ENCODE assay signal across 8 mouse cellular contexts in genomic region chr9:96258478-96258877, GRCm38 (mm10).
DNase-seq lines count a peak whose midpoint lies in the region; ATAC-seq and TF ChIP-seq lines count a peak whose summit lies in the region.

No protein-coding gene starts in this region.

- no peak for TF ChIP-seq POLR2A in lung, adult 2 months (IDR thresholded peaks at IDR 0.05; ENCODE audit: borderline replicate concordance, extremely low read depth, low read depth, low read length)

- no peaks in the 10 kb centered on the region for H3K27me3 ChIP-seq in lung, embryonic 14.5 days (ENCODE audit: insufficient read depth, low read length)
- no peaks in the 10 kb centered on the region for H3K27me3 ChIP-seq in embryonic facial prominence, embryonic 14.5 days (replicated peaks; ENCODE audit: control insufficient read depth, insufficient read depth, low read length)
- no peaks in the 10 kb centered on the region for H3K27me3 ChIP-seq in midbrain, embryonic 12.5 days

- no peaks in the 10 kb centered on the region for H3K36me3 ChIP-seq in lung, embryonic 14.5 days (ENCODE audit: insufficient read depth)
- no peaks in the 10 kb centered on the region for H3K36me3 ChIP-seq in embryonic facial prominence, embryonic 14.5 days (ENCODE audit: control insufficient read depth, insufficient read depth, low read length)
- H3K36me3 ChIP-seq in midbrain, embryonic 12.5 days: no peaks in the 10 kb centered on the region

- 23% methylated on average over 6 of the region's 6 CpGs for WGBS in lung, embryonic 14.5 days
- WGBS in lung, adult 2 months: 45% methylated on average over 6 of the region's 6 CpGs
- 10% methylated on average over 6 of the region's 6 CpGs for WGBS in embryonic facial prominence, embryonic 14.5 days
- WGBS in midbrain, embryonic 12.5 days: 2% methylated on average over 6 of the region's 6 CpGs

- H3K4me2 ChIP-seq in lung, embryonic 14.5 days: peak overlapping the region; percentile 62; the same call in 1 of the 2 replicates
- H3K4me2 ChIP-seq in embryonic facial prominence, embryonic 14.5 days (ENCODE audit: low read depth, low read length): peak overlapping the region; percentile 73
- peak overlapping the region; percentile 50 for H3K4me2 ChIP-seq in midbrain, embryonic 12.5 days (replicated peaks)

- peak; percentile 53; the same call in 1 of the 2 replicates for ATAC-seq in lung, embryonic 14.5 days (ENCODE audit: insufficient read depth)
- ATAC-seq in embryonic facial prominence, embryonic 14.5 days (ENCODE audit: low read depth): peak; percentile 51; the same call in 1 of the 2 replicates
- peak; percentile 83 for ATAC-seq in midbrain, embryonic 12.5 days (ENCODE audit: low FRiP score, low read depth)

- H3K27ac ChIP-seq in lung, embryonic 14.5 days (ENCODE audit: low read depth): no peak overlapping the region
- no peak overlapping the region for H3K27ac ChIP-seq in embryonic facial prominence, embryonic 14.5 days (replicated peaks; ENCODE audit: low read depth, low read length)
- H3K27ac ChIP-seq in midbrain, embryonic 12.5 days (replicated peaks): peak overlapping the region; percentile 79; the same call in 1 of the 2 replicates

- no peaks in the 10 kb centered on the region for H3K9me3 ChIP-seq in lung, embryonic 14.5 days (ENCODE audit: low read depth, low read length)
- H3K9me3 ChIP-seq in embryonic facial prominence, embryonic 14.5 days (ENCODE audit: control insufficient read depth, low read length): no peaks in the 10 kb centered on the region
- H3K9me3 ChIP-seq in midbrain, embryonic 12.5 days: no peaks in the 10 kb centered on the region

- no peak overlapping the region for H3K9ac ChIP-seq in lung, embryonic 14.5 days
- no peak overlapping the region for H3K9ac ChIP-seq in embryonic facial prominence, embryonic 14.5 days (ENCODE audit: low read depth, low read length)
- H3K9ac ChIP-seq in midbrain, embryonic 12.5 days (replicated peaks): no peak overlapping the region

- TF ChIP-seq CTCF in lung, embryonic 14.5 days (IDR thresholded peaks at IDR 0.05; ENCODE audit: low read depth): no peak
- no peak for TF ChIP-seq CTCF in lung, adult 2 months (IDR thresholded peaks at IDR 0.05; ENCODE audit: insufficient read depth, low read length)

- peak overlapping the region; percentile 43 for H3K4me3 ChIP-seq in lung, embryonic 14.5 days (ENCODE audit: low read depth, low read length)
- H3K4me3 ChIP-seq in lung, adult 2 months (replicated peaks; ENCODE audit: extremely low read depth, low read depth, low read length): no peak overlapping the region
- H3K4me3 ChIP-seq in embryonic facial prominence, embryonic 14.5 days (ENCODE audit: low read depth, low read length): peak overlapping the region; percentile 45
- H3K4me3 ChIP-seq in midbrain, embryonic 12.5 days: peak overlapping the region; percentile 52

- peak; percentile 19 for DNase-seq in lung, embryonic 14.5 days
- DNase-seq in lung, adult 2 months: no peak
- DNase-seq in embryonic facial prominence, embryonic 14.5 days (ENCODE audit: low spot score): peak; percentile 69
- DNase-seq in kidney, adult 9 months: peak; percentile 15
- no peak for DNase-seq in frontal cortex, adult 2 months (ENCODE audit: extremely low spot score in 1 of 2, low spot score in 1 of 2)
- DNase-seq in right cerebral cortex, adult 2 months (ENCODE audit: low spot score in 2 of 2): no peak
- no peak for DNase-seq in adipocyte (ENCODE audit: low spot score)

- no peaks in the 10 kb centered on the region for H3K4me1 ChIP-seq in lung, embryonic 14.5 days (ENCODE audit: insufficient read depth)
- H3K4me1 ChIP-seq in lung, adult 2 months (ENCODE audit: control insufficient read depth, insufficient read depth, low read length): peaks cover 4% of the 10 kb centered on the region
- no peaks in the 10 kb centered on the region for H3K4me1 ChIP-seq in embryonic facial prominence, embryonic 14.5 days (ENCODE audit: control insufficient read depth, insufficient read depth, low read length)
- H3K4me1 ChIP-seq in midbrain, embryonic 12.5 days: peaks cover 11% of the 10 kb centered on the region

Comparison
In these comparisons a context has a peak if more than half of its experiments do, and no peak if none do; other contexts are left out.
1. DNase-seq: peak in lung, embryonic 14.5 days (single experiment), embryonic facial prominence, embryonic 14.5 days (single experiment) and kidney, adult 9 months (single experiment); none in lung, adult 2 months (single experiment), frontal cortex, adult 2 months (0 of 2), right cerebral cortex, adult 2 months (0 of 2) and adipocyte (single experiment).
2. Peak in every context shown above with its lines, with median percentiles within 50 percentile points of each other: ATAC-seq and H3K4me2 ChIP-seq.